Mouse (Mus musculus) megakaryocyte, adult 5-6 weeks (primary cell): Measurements from ENCODE around the gene Arhgef18. TPM values are rescaled to one million over a fixed set of nuclear protein-coding genes. Genes with fewer than 3 reads are reported as not detected.

ENCODE experiments used
- ATAC-seq: 2 replicates; pipeline ENCODE4 v1.8.0; 2016; ENCODE audit warnings: mild to moderate bottlenecking, inconsistent platforms; ENCODE audit not compliant: poor library complexity, severe bottlenecking
- total RNA-seq, 2 experiments: library from RNA; stranded (forward) in 1 of 2; stranded (reverse) in 1 of 2; fragments of 153-499, 151-499 nt in 1 of 2; fragments of 221-1000, 200-1000 nt in 1 of 2; gene quantifications; 2 replicates each; pipeline versions ENCODE4 v1.2.3 to v1.2.4; 2015 to 2017

Gene Arhgef18
- total RNA-seq, 2 experiments from 2014 or later, result 38.4 to 45.0 TPM

DNA sequence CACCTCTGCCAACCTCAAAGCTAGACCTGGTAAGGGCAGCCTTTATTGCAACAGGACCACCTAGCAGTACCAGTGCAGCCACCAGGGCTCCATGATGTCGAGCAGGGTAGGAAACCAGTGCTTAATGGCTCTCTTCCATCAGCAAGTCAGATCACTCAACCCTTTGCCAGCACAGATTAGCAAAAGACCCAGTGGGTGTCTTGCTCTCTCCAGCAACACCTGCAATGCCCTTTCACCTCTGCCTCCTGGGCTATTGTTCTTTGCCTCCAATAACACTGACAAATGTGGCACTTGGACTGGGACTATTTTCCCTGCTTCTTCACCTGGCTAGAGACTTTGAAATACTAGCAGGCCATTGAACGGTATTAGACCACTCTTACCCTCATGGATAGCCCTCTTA, 56.4 kb downstream of the Arhgef18 start:
- no peak for ATAC-seq

- ATAC-seq, result peak; percentile 57
These were observed 57.9 kb downstream of the Arhgef18 start for GRCm38 (mm10) chr8:3450670-3451069.

DNA sequence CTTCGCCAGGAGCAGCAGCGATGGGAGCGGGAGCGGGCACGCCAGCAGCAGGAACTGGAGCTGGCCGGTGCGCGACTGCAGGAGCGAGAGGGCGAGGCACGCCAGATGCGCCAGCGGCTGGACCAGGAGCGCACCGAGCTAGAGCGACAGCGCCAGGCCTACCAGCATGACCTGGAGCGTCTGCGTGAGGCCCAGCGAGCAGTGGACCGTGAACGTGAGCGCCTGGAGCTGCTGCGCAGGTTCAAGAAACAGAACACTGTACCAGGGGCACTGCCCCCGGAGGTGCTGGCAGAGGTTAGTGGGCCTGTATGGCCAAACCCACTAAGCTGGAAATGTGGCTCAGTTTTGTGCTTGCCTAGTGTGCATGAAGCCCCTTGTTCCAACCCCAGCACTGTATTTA, 59.2 kb downstream of the Arhgef18 start:
- no peak for ATAC-seq

GRCm38 (mm10) chr8:3463248-3463647, 70.4 kb downstream of the Arhgef18 start:
- no peak for ATAC-seq

- peak; percentile 34; the same call in 1 of the 2 replicates for ATAC-seq
These were observed 71.5 kb downstream of the Arhgef18 start for GRCm38 (mm10) chr8:3464309-3464708.

DNA sequence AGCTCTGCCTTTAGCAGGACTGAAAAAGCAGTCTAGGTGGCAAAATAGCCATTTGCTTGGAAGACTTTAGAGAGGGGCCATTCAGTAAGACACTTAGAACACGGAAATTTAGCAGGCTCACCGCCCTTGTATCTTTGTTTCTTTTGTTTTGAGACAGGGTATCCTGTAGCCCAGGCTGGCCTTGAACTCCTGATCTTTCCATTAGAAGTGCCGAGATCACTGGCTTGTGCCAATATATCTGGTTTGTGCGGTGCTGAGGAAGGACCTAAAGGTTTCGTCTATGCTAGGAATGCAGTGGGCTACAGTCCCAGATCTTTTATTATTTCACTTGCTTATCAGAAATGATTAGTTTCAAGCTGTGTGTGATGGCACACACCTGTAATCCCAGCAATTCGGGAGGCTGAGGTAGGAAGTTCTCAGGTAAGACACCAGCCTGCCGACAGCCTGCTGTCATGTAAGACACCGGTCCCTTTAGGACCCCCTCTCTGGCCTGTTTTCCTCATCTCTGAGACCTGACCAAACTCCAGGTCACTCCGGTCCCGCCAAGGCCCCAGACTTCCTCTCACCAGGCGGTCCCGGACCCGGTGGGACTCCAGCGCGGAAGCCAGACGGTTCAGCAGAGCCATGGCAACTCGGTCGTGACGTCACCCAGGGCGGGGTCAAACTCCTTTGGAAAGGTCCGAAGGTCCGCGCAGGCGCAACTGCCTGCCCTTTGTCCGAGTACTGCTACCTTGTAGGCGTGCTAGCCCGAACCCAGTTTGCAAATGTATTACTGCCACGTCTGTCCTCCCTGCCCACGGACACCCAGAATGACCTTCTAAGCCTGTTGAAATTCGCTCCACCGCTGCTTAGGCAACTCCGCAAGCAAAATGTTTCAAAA, 74.4 kb downstream of the Arhgef18 start, which contains the start of gene Pex11g:
Gene Pex11g, minus strand, starts transcription at position 675 of the 880 bp plus-strand sequence.
- ATAC-seq, result peak; percentile 96

- ATAC-seq, result no peak
These were observed 75.2 kb downstream of the Arhgef18 start for GRCm38 (mm10) chr8:3467886-3468545.

DNA sequence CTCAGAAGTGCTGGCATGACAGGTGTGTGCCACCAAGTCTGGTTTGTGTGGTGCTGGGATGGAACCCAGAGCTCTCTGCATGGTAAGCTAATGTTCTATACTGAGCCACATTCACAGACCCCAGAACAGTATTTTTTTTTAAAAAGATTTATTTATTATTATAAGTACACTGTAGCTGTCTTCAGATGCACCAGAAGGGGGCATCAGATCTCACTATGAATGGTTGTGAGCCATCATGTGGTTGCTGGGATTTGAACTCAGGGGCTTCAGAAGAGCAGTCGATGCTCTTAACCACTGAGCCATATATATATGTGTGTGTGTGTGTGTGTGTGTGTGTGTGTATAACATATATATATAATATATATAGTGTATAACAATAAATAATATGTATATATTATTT, 76.0 kb downstream of the Arhgef18 start:
- ATAC-seq, result no peak

GRCm38 (mm10) chr8:3470562-3470961, 77.8 kb downstream of the Arhgef18 start, which contains the start of gene Tex45:
Tex45 (plus strand) TSS chr8:3470862.
- ATAC-seq, result no peak

GRCm38 (mm10) chr8:3475715-3476429, 83.1 kb downstream of the Arhgef18 start:
- peak; percentile 49 for ATAC-seq

- no peak for ATAC-seq
These were observed 87.5 kb downstream of the Arhgef18 start for GRCm38 (mm10) chr8:3480221-3480785.

DNA sequence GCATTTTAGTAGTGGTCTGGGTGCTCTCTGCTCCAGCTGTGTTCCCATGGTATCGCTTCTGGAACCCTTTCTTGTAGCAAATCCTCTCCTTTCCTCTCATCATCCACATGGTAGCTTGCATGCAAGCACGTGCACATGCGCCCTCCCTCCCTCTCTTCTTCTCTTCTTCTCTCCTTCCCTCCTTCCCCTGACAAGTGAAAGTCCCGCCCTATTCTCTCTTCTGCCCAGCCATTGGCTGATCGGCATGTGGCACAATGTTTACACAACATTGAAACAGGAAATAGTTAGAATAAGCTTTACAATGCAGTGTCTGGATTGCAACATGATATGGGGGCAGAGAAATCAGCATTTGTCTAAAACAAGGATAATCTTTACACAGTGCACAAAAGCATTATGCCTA, 88.8 kb downstream of the Arhgef18 start:
- peak; percentile 96 for ATAC-seq

DNA sequence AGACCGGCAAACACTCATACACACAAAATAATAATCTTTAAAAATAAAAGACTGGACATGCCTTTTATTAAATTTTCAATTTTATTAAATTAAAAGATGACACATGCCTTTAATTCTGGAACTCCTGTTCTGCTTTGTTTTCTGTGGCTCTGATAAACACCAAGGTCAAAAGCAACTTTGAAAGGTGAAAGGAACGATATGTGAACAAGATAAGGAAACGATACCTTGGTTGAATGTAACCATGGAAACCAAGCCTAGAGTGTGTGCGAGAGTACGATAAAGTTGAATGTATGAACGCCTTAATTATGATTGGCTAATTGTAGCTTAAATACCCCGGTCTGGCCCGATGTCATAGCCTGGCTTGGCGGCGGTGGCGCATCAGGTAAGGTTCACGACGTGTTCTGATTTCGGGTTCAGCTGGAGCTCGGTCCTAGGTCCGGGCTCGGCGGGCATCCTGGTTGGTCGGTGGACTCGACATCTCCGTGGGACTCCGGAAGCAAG, 89.5 kb downstream of the Arhgef18 start:
- no peak for ATAC-seq

DNA sequence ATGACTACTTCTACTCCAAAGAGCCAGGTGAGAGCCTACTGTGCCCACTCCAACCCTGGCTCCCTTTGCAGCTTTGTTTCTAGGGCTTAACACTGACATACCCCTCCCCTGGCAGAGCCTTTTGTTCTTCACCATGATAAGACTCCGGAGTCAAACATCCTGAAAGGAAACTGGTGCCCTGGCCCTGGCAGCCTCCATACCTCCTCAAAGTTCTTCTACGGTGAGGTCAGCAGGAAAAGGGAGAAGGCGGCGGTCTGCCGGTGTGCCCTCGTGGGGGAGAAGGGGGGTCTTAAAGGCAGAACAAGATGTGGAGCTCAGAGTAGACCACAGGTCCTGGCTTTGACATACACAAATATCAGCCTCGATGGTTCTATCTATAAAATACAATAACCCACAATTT, 90.7 kb downstream of the Arhgef18 start:
- no peak for ATAC-seq

DNA sequence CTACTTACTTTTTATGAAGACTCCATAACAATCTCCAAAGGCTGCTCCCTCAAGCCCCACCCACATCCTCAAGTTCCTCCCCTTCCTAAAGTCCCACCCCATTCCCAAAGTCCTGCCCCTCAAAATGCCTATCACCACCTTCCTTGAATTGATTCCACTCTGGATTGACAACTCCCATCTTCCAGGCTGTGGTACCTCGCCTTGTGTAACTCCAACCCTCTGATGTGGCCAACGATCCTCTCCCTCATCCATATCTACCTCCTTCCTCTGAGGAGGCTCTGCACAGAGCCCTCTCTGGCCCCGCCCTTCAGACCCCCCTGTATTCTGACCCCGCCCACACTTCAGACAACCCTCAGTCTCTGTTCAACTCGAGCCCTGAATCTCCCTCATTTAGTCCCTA, 92.4 kb downstream of the Arhgef18 start:
- ATAC-seq, result no peak

DNA sequence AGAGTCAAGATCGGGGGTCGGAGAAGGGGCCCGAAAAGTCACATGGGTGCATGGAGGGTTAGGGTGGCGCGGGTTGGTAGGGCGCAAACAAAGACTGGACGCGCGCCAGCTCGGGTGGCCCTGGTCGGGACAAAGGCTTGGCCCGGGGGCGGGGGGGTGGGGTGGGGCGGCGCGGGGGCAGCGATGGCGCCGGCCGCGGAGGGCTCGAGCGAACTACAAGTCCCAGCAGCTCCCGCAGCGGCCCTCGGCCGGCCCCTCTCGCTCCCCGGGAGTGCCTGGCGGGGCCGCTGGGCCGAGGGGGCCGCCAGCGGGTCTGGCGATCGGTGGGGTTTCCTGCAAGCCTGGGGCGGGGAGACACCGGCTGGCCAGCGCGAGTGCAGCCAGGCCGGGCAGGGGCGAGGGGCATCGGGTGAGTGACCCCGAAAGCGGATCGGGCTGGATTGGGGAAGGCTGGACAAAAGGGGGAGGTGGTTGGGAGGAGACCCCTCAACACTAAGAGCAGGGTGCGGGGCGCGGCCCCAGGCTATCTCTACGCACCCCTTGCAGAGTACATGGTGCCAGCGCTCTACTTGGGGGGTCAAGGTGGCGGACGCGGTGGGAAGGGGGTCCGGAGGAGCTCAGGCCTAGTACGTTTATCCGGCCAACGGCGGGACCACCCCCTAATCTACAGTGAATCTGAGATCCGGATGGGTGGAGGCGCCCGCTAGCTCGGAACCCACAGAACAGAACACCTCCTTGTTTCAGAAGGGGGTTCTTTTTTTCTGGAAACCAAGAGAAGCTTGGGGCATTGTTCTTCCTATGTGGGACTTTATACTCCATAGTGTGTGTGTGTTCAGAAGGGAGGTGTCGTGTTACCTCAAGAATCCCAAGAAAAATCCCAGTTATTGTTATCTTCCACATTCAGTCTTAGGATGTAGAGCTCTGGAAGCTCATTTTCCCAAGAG, 100.4 kb downstream of the Arhgef18 start, which contains the start of gene Zfp358:
Gene Zfp358, plus strand, starts transcription at position 238 of the 944 bp plus-strand sequence.
- peak; percentile 99 for ATAC-seq

- no peak for ATAC-seq
These were observed 101.0 kb downstream of the Arhgef18 start for GRCm38 (mm10) chr8:3493845-3494208.

DNA sequence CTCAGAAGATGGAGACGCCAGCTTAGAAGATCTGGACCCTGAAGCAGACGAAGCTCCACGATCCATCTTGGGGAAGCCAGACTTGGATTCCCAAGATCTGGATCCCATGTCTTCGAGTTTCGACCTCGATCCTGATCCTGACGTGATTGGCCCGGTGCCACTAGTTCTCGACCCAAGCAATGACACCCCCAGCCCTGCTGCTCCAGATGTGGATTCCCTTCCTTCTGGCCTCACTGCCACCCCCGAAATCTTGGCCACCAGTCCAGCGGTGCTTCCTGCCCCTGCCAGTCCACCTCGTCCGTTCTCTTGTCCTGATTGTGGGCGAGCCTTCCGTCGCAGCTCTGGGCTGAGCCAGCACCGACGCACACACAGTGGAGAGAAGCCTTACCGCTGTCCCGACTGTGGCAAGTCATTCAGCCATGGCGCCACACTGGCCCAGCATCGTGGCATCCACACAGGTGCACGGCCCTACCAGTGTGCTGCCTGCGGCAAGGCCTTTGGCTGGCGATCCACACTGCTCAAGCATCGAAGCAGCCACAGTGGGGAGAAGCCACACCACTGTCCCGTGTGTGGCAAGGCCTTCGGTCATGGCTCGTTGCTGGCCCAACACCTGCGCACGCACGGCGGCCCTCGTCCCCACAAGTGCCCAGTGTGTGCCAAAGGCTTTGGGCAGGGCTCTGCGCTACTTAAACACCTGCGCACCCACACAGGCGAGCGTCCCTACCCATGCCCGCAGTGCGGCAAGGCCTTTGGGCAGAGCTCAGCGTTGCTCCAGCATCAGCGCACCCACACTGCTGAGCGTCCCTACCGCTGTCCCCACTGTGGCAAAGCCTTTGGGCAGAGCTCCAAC, 103.0 kb downstream of the Arhgef18 start:
- ATAC-seq, result no peak

- no peak for ATAC-seq
These were observed 103.6 kb downstream of the Arhgef18 start for GRCm38 (mm10) chr8:3496428-3496748.
